Mouse (Mus musculus) forebrain, embryonic 11.5 days (tissue): ENCODE data around the gene Bricd5. TPM values are rescaled to one million over a fixed set of nuclear protein-coding genes. Genes with fewer than 3 reads are reported as not detected.
A peak's percentile ranks its signal among the peaks of the same experiment; 100 is the strongest.

Experiments used
- ATAC-seq: fragments of 200-750 bp; cut with Nextera tagmentation; replicated peaks from 2 replicates; pipeline ENCODE4 v1.8.0; 2017; ENCODE audit warnings: moderate TSS enrichment; ENCODE audit not compliant: low FRiP score
- DNase-seq: peaks from one replicate; pipeline ENCODE4 v3.0.0-alpha.2; 2017; ENCODE audit warnings: low spot score
- H3K27ac ChIP-seq: fragments of 300-500 bp; sonication (generic); 2 replicates; pipeline ENCODE4 v1.5.1; 2014; ENCODE audit warnings: low read depth, low read length
- H3K27me3 ChIP-seq: fragments of 300-500 bp; sonication (generic); 2 replicates; pipeline ENCODE4 v1.6.1; 2014; ENCODE audit warnings: mild to moderate bottlenecking, low read length, mixed read lengths; ENCODE audit not compliant: control insufficient read depth, insufficient read depth
- H3K36me3 ChIP-seq: fragments of 300-500 bp; sonication (generic); 2 replicates; pipeline ENCODE4 v1.6.1; 2014; ENCODE audit warnings: mild to moderate bottlenecking, low read length, moderate library complexity, mixed read lengths; ENCODE audit not compliant: control insufficient read depth, insufficient read depth
- H3K4me1 ChIP-seq: fragments of 300-500 bp; sonication (generic); replicated peaks from 2 replicates; pipeline ENCODE4 v1.6.1; 2014; ENCODE audit warnings: low read length, mixed read lengths; ENCODE audit not compliant: control insufficient read depth, insufficient read depth
- H3K4me2 ChIP-seq: fragments of 300-500 bp; sonication (generic); 2 replicates; pipeline ENCODE4 v1.6.1; 2014; ENCODE audit warnings: low read depth, mild to moderate bottlenecking, low read length, moderate library complexity, mixed read lengths; ENCODE audit not compliant: severe bottlenecking
- H3K4me3 ChIP-seq: fragments of 300-500 bp; sonication (generic); 2 replicates; pipeline ENCODE4 v1.5.1; 2014; ENCODE audit warnings: low read depth, low read length
- H3K9ac ChIP-seq: fragments of 300-500 bp; sonication (generic); 2 replicates; pipeline ENCODE4 v1.6.1; 2014; ENCODE audit warnings: low read length
- H3K9me3 ChIP-seq: fragments of 300-500 bp; sonication (generic); 2 replicates; pipeline ENCODE4 v1.6.1; 2016; ENCODE audit warnings: low read length, mixed read lengths; ENCODE audit not compliant: control insufficient read depth
- WGBS: fragments of 180-500 bp; shearing (Covaris S2); extraction: QIAGEN DNeasy Blood & Tissue Kit; methylation state at CpG from one replicate; pipeline ENCODE4 v1.1.7; 2014; 5-methylcytosine and 5-hydroxymethylcytosine counted together
- polyA plus RNA-seq: library from polyadenylated mRNA; unstranded; fragments of >200 nt; fragmentation: Nextera tagmentation; extraction: Ambion mirVana; gene quantifications from 2 replicates; pipeline ENCODE4 v1.2.1, GENCODE M21; 2014

Bricd5 gene
- polyA plus RNA-seq, 1 experiment from 2014 or later, result 0.41 TPM

DNA sequence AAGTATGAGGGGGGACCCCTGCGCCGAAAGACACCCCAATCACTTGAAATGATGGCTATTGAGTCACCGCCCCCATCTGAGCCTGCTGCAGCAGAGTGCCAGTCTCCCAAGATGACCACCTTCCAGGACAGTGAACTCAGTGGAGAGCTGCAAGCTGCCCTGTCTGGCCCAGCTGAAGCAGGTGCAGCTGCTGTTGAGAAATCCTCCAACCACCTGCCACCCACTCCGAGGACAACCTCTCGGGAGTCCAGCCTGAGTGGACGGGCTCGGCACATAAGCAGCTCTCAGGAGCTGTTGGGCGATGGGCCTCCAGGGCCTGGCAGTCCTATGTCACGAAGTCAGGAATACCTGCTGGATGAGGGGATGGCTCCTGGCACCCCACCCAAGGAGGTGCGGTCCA is 30.4 kb downstream of the Bricd5 start:
- no peaks in the 10 kb centered on the region for H3K9me3 ChIP-seq
- no peak overlapping the region for H3K9ac ChIP-seq
- H3K4me3 ChIP-seq, result no peak overlapping the region
- no peaks in the 10 kb centered on the region for H3K27me3 ChIP-seq
- no peaks in the 10 kb centered on the region for H3K4me1 ChIP-seq
- ATAC-seq, result no peak
- no peak for DNase-seq
- WGBS, result 94% methylated on average over 10 of the region's 10 CpGs
- H3K36me3 ChIP-seq, result no peaks in the 10 kb centered on the region; the same call in 1 of the 2 replicates
- no peak overlapping the region for H3K27ac ChIP-seq
- H3K4me2 ChIP-seq, result no peak overlapping the region

DNA sequence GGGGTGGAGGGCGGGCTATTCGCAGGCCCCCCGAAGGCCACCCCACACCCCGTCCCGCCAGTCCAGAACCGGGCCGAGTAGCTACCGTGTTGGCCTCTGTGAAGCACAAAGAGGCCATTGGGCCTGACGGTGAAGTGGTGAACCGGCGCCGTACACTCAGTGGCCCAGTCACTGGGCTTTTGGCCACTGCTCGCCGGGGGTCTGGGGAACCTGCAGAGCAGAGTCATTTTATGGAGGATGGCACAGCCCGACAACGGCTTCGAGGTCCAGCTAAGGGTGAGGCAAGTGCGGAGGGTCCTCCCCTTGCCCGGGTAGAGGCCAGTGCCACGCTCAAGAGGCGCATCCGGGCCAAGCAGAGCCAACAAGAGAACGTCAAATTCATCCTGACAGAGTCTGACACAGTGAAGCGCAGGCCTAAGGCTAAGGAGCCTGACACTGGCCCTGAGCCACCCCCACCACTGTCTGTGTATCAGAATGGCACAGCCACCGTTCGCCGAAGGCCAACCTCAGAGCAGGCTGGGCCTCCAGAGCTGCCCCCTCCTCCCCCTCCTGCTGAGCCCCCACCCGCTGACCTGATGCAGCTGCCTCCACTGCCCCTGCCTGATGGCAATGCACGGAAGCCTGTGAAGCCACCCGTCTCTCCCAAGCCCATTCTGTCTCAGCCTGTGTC is 31.7 kb downstream of the Bricd5 start:
- Histone ChIP-seq H3K4me1 (no peaks in the 10 kb centered on the region), H3K27me3 (no peaks in the 10 kb centered on the region), H3K4me2 (no peak overlapping the region), H3K9ac (no peak overlapping the region), H3K4me3 (no peak overlapping the region), H3K27ac (no peak overlapping the region), H3K9me3 (no peaks in the 10 kb centered on the region), H3K36me3 (peaks cover 7% of the 10 kb centered on the region)
- 91% methylated on average over 30 of the region's 30 CpGs for WGBS
- ATAC-seq, result no peak
- DNase-seq, result no peak

DNA sequence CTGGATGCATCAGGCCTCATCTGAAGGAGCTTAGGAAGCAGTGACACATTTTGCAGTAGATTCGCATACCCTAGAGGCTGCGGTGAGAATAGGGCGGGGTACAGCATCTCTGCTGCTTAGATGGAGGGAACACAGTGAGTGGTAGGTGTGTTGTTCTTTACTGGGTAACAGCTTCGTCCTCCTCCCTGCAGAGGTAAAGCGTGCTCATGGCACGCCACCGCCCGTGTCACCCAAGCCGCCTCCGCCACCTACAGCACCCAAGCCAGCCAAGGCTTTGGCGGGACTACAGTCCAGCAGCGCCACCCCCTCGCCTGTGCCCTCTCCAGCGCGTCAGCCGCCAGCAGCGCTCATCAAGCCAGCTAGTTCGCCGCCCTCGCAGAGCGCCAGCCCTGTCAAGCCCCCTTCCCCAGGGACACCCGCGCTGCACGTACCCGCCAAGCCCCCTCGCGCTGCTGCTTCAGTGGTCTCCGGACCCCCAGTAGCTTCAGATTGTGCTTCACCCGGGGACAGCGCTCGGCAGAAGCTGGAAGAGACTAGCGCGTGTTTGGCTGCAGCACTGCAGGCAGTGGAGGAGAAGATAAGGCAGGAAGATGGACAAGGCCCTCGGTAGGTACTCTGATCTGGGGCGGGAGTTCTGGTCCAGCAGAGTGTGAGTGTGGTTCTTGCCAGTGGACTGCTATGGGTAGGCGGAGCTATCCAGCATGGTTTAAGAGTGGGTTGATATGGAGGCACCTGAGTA is 32.8 kb downstream of the Bricd5 start:
- Histone ChIP-seq H3K4me3 (no peak overlapping the region), H3K4me2 (no peak overlapping the region), H3K27ac (no peak overlapping the region), H3K9ac (no peak overlapping the region), H3K27me3 (no peaks in the 10 kb centered on the region), H3K36me3 (peaks cover 12% of the 10 kb centered on the region), H3K9me3 (no peaks in the 10 kb centered on the region), H3K4me1 (no peaks in the 10 kb centered on the region)
- DNase-seq, result no peak
- 29% methylated on average over 36 of the region's 36 CpGs for WGBS
- ATAC-seq, result no peak

DNA sequence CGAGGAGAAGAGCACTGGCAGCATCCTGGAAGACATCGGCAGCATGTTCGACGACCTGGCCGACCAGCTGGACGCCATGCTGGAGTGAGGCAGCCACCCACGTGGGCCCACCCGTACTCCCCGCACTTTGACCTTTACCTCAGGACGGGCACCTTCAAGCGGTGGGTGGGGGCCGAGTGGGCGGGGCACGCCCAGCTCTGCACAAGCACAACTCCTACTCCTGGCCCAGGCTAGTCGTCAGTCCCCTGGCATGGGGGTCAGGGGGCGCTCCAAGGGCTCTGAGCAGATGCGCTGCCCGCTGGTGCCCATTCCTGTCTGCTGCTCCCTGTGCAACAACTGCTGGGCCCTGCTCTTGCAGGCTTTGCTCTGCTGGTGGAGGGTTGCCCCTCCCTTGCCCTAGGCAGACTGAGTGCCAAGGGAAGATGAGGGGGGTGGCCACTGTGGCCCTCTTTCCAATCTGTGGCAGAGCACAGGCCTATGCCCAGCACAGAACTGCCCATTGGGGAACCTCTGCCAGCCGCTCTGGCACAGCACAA is 33.5 kb downstream of the Bricd5 start:
- H3K27me3 ChIP-seq, result no peaks in the 10 kb centered on the region
- no peak overlapping the region for H3K4me2 ChIP-seq
- peaks cover 17% of the 10 kb centered on the region for H3K36me3 ChIP-seq
- DNase-seq (no peak), ATAC-seq (no peak)
- H3K9ac ChIP-seq, result no peak overlapping the region
- H3K27ac ChIP-seq, result no peak overlapping the region
- no peaks in the 10 kb centered on the region for H3K9me3 ChIP-seq
- H3K4me1 ChIP-seq, result no peaks in the 10 kb centered on the region
- H3K4me3 ChIP-seq, result no peak overlapping the region
- 48% methylated on average over 19 of the region's 19 CpGs for WGBS

DNA sequence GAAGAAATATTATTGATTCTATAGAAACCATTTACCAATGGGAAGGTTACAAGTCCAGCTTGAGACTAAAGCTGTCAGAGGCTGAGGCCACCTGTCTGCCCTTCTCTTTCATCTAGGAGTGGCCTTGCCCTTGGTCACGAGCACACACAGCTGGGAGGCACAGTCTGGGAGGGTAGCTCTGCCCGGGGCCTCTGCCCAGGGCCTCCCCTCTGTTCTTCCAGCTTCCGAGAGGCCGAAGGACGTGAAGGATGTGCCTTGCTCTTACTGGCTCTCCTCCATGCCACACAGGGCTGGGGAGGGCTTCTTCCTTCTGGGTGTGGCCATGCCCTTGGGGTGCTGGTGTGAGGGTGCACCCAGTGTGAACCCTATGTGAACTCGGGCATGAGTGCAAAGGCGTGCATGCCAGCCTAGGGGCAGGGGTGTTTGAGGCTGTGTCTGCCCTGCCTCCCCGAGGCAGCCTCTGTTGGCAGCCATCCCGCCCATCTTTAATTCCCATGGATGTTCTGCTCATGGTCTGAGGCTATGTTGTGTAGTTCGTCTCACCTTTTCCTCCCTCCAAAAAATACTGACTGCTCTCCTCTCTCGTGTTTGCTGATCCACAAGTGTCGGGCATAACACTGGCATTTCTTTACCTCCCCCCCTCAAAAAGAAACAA is 34.2 kb downstream of the Bricd5 start:
- no peaks in the 10 kb centered on the region for H3K9me3 ChIP-seq
- no peak overlapping the region for H3K9ac ChIP-seq
- H3K36me3 ChIP-seq, result peaks cover 18% of the 10 kb centered on the region
- H3K4me2 ChIP-seq, result no peak overlapping the region
- 85% methylated on average over 12 of the region's 12 CpGs for WGBS
- no peak for DNase-seq
- no peak for ATAC-seq
- no peak overlapping the region for H3K4me3 ChIP-seq
- no peaks in the 10 kb centered on the region for H3K4me1 ChIP-seq
- H3K27me3 ChIP-seq, result no peaks in the 10 kb centered on the region
- H3K27ac ChIP-seq, result no peak overlapping the region

DNA sequence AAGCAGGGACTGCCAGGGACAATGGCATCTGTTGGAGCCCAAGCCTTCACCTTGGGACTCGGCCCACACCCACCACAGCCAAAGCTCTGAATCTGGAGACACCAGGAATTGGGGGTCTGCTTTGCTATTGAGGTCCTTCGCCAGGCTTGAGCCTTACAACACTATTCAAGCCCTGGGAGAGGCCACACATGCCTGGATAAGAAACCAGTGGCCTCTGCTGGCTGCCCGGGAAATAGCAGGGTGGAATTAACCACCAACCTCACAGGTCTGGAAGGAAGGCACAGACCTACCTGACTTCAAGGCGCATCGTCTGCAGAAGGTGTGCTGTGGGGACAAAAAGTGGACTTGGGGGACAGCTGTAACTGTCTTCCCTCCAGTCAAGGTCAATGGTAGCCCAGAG is 39.9 kb downstream of the Bricd5 start:
- Histone ChIP-seq H3K36me3 (peaks cover 21% of the 10 kb centered on the region), H3K4me1 (no peaks in the 10 kb centered on the region), H3K4me3 (no peak overlapping the region), H3K27ac (no peak overlapping the region), H3K27me3 (no peaks in the 10 kb centered on the region), H3K9me3 (no peaks in the 10 kb centered on the region), H3K9ac (no peak overlapping the region), H3K4me2 (no peak overlapping the region)
- ATAC-seq (0 out of 2 replicates have a peak, but pooled peaks have one; percentile 33), DNase-seq (peak; percentile 70)
- 57% methylated on average over 5 of the region's 5 CpGs for WGBS

DNA sequence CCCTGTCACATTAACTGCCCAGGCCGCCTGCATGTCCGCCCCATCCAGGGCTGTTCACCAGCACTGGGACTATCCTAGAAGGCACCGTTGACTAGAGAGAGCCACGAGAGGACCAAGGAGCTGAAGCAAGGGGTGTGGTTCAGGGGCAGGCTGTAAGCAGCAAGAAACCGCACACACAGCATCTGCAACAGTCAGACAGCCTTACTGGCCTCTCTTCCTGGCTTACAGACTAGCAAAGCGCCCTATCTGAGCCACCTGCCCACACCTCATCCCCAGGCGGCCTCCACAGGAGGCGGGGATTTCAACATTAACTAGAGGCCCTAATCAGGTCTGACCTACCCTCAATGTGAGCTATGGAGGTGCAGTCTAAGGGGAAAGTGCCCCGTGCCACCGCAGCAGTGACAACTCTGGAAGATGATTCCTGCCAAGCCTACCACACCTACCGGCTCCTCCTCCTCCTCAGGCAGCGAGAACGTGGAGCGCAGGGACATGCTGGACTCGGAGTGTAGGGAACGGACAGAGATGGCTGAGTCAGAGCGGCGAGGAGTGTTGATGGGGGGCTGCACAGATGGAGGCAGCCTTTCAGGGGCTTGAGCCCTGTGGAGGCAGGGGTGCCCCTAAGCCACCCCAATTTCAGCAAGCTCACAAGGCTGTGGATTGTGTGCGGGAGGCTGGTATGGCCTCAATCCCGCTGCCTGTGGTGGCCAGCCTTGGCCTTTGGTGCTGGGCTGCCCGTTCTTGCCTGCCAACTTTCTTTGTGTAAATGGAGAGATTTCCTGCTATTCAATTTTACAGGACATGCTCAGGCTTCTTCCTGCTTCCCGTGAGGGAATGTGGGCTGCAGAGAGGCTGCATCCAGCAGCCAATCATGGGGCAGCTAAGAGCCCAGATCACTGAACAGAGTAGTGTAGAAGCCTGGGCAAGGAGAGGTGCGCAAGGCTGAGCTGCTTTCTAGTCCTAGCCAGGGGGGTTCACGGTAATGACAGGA is 40.9 kb downstream of the Bricd5 start:
- ATAC-seq (no peak), DNase-seq (no peak)
- 91% methylated on average over 24 of the region's 24 CpGs for WGBS
- no peaks in the 10 kb centered on the region for H3K9me3 ChIP-seq
- H3K4me1 ChIP-seq, result no peaks in the 10 kb centered on the region
- no peak overlapping the region for H3K4me3 ChIP-seq
- no peaks in the 10 kb centered on the region for H3K27me3 ChIP-seq
- H3K36me3 ChIP-seq, result peaks cover 21% of the 10 kb centered on the region
- no peak overlapping the region for H3K9ac ChIP-seq
- no peak overlapping the region for H3K4me2 ChIP-seq
- no peak overlapping the region for H3K27ac ChIP-seq

DNA sequence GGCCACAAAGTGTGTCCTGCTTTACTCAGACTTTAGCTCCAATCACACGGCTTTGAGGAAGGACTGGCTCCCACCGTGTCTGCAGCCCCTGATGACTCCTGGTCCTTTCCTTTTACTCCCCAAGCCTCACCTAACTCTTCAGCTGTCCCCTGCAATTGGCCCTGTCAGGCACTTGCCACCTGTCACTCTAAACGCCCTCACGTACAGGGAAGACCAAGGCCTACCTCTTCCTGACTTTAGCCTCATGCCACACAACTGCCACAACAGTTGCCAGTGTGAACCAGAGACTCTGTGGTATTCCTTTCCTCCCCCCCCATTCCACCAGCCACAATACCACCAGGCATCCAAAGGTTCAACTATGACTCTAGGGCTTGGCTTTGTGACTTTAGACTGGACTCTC is 46.8 kb downstream of the Bricd5 start:
- no peaks in the 10 kb centered on the region for H3K4me1 ChIP-seq

More for the DNA sequence above, 46.8 kb downstream of the Bricd5 start:
- Histone ChIP-seq H3K36me3 (no peaks in the 10 kb centered on the region; the same call in 1 of the 2 replicates), H3K4me2 (no peak overlapping the region), H3K9me3 (no peaks in the 10 kb centered on the region), H3K27ac (no peak overlapping the region), H3K9ac (no peak overlapping the region), H3K27me3 (no peaks in the 10 kb centered on the region), H3K4me3 (no peak overlapping the region)
- DNase-seq (no peak), ATAC-seq (no peak)
- 94% methylated on average over 4 of the region's 4 CpGs for WGBS
